Mouse (Mus musculus) thymus, postnatal 4 days (tissue): ENCODE results near the gene Zfp526.
A peak's percentile ranks its signal among the peaks of the same experiment; 100 is the strongest.

Experiments used
- DNase-seq: peaks from one replicate; pipeline ENCODE4 v3.0.0; 2021

Gene Zfp526

DNA sequence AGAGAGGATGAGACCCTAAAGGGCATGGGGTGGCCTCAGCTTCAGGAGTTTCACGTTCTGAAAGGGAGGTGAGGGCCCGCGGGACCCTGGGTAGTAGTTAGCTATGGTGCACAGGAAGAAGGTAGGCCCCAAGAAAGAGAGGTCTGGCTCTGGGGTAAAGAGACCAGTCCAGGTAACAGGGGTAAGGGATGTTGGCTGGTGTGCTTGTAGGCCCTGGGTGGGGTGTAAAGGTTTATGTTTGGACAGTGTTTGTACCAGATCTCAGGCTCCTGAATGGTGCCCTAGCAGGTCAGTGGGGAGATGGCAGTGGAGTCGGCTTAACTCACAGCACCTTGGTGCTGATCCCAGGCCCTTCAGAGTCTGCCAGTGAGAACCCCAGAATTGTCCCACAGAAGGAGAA is 47.8 kb downstream of the Zfp526 start:
- peak; percentile 48 for DNase-seq

DNA sequence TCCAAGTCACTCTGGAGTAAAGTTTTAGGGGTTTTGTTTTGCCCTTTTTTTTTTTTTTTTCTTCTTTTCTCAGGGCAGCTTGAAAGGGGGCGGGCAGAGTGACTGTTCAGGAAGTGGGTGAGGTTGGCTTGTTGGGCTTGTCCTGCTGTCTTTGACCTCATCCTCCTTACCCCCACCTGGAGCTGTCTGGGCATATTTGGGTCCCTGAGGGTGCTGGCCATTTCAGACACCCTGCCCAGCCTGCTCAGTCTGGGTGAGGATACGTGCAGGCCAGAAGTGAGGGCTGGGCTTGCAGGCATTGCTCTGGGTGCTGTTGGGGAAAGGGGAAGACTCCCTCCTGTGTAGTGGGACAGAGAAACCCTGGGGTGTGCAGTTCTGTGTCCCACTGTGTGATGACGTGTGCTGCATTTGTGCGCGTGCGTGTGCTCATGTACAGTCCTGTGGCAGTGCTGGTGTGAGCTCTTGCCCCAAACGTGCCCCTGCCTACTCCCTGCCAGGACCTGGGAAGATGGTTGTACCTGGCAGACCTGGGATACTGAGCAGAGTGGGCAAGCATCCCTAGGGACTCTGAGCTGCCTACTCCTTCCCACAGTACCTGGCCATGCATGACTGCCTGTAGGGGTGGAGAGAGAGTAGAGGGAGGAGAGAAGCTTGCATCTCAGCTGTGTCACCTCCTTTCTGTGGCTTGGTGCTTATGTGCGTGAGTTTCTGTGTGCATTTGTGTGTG is 48.5 kb downstream of the Zfp526 start:
- no peak for DNase-seq

DNA sequence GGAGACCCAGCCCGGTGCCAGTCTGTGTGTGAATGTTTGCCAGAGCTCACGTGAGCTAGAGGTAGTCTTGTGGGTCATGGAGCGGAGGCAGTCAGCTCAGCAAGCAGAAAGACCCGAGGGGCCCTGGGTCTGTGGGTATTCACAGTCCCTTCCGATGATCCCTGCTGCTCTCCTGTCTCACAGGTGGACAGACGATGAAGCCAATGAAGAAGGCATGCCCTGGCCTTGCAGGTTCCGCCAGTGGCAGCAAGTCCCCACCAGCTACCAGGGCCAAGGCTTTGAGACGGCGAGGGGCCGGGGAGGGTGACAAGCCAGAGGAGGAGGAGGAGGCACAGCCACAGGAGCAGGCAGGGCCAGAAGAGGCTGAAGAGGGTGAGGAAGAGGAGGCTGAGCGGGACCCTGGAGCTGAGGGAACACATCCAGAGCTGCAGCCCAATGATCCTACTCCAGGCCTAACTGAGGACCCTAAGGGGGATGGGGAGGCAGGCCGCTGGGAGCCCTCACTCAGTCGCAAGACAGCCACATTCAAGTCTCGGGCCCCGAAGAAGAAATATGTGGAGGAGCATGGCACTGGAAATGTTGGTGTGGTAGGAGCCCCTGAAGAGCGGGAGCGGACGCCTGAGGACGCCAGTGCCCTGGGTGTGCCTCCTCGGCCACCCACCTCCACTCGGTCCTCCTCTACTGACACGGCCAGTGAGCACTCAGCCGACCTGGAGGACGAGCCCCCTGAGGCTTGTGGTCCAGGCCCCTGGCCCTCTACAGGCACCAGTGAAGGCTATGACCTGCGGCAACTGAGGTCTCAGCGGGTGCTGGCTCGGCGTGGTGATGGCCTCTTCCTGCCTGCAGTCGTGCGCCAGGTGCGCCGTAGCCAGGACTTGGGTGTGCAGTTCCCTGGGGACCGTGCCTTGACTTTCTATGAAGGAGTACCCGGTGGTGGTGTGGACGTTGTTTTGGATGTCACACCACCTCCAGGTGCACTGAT is 49.7 kb downstream of the Zfp526 start:
- DNase-seq, result no peak

DNA sequence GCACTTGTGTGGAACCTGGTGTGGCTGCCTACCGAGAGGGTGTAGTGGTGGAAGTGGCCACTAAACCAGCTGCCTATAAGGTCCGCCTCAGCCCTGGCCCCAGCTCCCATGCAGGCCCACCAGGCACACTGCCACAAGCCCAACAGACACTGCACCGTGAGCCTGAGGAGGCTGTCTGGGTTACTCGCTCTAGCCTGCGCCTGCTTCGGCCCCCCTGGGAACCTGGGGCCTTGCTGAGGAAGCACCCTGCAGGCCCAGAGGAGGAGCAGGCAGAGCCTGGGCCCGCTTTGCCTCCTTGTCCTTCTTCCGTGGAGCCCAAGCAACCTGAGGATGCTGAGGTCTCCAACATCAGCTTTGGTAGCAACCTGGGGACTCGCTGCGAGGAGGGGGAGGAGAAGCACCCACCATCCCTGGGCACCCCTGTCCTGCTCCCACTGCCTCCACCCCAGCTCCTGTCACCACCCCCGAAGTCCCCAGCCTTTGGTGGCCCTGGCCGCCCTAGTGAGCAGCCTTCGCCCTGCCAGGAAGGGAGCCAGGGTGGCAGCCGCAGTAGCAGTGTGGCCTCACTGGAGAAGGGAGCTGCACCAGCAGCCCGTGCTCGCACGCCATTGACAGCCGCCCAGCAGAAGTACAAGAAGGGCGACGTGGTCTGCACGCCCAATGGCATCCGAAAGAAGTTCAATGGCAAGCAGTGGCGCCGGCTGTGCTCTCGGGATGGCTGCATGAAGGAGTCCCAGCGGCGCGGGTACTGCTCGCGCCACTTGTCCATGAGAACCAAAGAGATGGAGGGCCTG is 50.6 kb downstream of the Zfp526 start:
- no peak for DNase-seq

DNA sequence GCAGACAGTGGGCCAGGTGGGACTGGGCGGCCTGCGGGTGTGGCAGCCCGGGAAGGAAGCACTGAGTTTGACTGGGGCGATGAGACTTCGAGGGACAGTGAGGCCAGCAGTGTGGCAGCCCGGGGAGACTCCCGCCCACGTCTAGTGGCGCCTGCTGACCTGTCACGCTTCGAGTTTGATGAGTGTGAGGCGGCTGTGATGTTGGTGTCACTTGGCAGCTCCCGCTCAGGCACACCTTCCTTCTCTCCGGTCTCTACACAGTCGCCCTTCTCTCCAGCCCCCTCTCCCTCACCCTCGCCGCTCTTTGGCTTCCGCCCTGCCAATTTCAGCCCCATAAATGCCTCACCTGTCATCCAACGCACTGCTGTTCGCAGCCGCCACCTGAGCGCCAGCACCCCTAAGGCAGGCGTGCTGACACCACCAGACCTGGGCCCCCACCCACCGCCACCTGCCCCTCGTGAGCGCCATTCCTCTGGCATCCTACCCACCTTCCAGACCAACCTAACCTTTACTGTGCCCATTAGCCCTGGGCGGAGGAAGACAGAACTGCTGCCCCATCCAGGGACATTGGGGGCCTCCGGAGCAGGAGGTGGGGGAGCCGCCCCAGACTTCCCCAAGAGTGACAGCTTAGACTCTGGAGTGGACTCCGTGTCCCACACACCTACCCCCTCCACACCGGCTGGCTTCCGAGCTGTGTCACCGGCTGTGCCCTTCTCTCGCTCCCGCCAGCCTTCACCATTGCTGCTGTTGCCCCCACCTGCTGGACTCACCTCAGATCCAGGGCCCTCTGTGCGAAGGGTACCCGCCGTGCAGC is 51.4 kb downstream of the Zfp526 start:
- DNase-seq, result no peak

DNA sequence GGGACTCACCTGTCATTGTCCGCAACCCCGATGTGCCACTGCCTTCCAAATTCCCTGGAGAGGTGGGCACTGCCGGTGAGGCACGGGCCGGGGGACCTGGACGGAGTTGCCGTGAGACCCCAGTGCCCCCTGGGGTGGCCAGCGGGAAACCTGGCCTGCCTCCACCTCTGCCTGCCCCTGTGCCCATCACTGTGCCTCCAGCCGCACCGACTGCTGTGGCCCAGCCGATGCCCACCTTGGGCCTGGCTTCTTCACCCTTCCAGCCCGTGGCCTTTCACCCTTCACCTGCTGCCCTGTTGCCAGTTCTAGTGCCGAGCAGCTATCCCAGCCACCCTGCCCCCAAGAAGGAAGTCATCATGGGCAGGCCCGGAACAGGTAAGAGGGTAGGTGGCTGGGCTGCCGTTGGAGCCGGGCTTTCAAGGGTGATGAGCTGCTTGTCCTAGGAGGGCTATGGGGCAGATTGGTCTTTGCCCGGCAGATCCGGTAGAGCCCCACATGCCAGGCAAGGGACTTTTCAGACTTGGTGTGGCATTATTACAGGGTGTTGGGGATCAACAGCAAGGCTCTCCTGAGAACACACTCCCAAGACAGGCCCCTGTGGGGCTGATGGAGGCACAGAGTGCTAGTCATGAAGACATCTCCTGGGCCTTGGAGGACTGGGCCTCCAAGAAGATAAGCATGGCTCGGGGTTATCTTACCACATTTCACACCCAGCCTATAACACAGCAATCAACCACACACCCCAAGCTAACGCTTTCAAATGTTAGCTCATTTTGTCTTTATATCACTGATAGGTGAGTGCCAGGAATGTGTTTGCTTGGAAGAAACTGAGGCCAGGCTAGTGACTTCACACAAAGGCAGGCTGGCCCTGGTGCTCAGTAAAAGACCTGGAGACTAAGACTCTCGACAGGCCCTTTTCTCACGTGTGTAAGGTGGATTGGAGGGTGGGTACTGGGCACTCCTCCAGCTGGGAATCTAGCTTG is 52.3 kb downstream of the Zfp526 start:
- DNase-seq, result peak; percentile 15

DNA sequence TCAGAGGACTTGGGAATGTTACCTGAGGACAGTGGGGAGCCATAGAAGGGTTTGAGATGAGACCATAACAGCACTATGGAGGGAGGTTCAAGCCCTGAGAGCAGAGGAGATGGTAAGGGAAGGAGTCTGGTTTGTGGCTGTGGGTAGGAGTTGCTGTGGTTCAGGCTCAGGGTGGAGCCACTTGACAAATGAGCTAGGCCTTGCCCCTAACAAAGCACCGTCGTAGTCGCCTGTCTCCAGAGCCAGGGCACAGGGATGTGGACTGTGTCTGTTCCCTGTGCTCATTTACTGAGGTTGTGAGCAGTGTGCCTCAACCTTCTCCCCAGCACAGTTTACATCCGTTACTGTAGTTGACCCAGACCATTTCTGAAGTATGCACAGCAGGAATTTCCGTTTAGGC is 53.3 kb downstream of the Zfp526 start:
- peak; percentile 51 for DNase-seq

DNA sequence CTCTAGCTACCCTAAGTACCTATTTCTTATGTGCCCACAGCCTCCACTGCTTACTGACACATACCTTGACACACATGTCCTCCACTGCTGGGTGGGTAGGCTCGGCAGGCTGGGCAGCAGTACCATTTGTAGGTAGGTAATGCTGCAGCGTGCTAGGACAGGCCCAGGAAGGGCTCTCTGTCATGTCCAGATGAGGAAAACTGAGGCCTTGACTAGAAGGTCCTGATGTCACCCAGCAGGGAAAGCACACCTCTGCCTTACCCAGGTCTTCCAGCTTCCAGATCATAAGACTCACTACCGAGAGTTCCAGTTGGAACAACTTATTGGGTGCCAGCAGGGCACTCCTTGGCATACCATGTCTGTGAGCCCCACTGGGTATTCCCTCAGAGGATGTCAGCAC is 53.8 kb downstream of the Zfp526 start:
- no peak for DNase-seq

DNA sequence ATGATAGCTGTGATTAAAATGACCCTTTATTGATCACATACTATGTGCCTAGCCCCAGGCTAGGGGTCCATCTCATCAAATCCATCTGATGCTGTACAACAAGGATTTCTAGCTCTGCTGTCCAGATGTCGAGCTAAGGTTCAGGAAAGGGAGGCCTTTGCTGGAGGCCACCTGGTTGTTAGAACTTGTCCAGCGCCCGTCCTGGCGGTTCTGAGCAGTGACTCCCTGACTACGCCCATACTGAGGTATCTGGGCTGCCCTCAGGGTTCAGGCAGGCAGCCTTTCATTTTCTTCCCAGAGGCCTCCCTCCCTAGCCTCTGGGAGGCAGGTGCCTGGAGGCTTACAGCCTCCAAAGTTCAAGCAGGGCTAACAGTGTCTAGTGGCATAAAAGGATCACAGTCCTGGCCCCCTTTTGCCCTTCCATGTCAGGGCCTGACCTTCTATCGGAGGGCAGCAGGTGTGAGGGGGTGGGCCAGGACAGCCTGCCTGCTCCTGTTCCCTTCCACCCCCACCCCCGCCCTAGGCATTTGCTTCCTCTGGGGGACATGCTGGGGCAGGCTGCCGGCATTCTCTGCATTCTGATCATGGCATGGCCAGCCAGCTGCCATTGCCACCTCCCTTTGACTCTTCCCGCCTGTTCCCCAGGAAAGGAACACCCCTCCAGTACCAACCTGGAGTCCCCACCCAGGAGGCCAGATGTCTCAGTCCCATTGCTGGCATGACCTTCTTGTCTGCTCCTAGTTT is 54.5 kb downstream of the Zfp526 start:
- DNase-seq, result no peak
